Mouse (Mus musculus) CH12.LX (cell line): ENCODE data around the gene Igsf8.

Source experiments
- E2F4 ChIP-seq: IDR thresholded peaks from 2 replicates; pipeline ENCODE4 v1.6.1; 2011; ENCODE audit warnings: low read depth, low read length, improper control_type of control experiment; ENCODE audit not compliant: insufficient replicate concordance
- ETS1 ChIP-seq: conservative IDR thresholded peaks from 2 replicates; pipeline ENCODE4 v1.6.1; 2012; ENCODE audit warnings: low read depth, mild to moderate bottlenecking, inconsistent platforms, low read length, improper control_type of control experiment, moderate library complexity
- HCFC1 ChIP-seq: IDR thresholded peaks from 2 replicates; pipeline ENCODE4 v1.6.1; 2012; ENCODE audit warnings: low read depth, mild to moderate bottlenecking, inconsistent platforms, low read length, improper control_type of control experiment
- POLR2A ChIP-seq: IDR thresholded peaks from 2 replicates; pipeline ENCODE4 v1.6.1; 2011; ENCODE audit warnings: low read depth, mild to moderate bottlenecking, improper control_type of control experiment, low read length
- ZC3H11A ChIP-seq: IDR thresholded peaks from 2 replicates; pipeline ENCODE4 v1.6.1; 2012; ENCODE audit warnings: low read depth, mild to moderate bottlenecking, inconsistent platforms, low read length, improper control_type of control experiment

DNA sequence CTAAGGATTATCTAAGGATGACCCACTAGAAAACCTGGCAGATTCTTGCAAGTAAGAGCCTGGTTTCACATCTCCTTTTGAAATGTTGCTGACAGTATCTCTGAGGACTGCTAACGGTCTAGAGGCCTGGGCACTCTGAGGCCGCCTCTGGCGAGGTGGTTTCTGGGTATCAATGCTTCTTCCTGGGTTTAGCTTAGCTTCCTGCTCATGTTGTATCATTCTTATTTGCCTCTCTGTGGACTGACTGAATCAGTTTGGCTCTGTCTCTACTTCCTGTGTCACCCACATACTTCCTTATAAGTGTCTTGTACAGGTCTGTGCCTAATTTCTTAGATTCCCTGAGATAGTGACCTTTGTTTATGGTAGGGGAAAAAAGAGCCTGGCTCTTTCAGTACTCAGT lies 15.7 kb downstream of the Igsf8 start:
- TF ChIP-seq POLR2A (peak; percentile 46), ETS1 (no peak), ZC3H11A (no peak), E2F4 (no peak), HCFC1 (peak; percentile 68)
